Mouse (Mus musculus) midbrain, embryonic 10.5 days (tissue): ENCODE measurements around the gene Olfr770. TPM values are rescaled to one million over a fixed set of nuclear protein-coding genes. Genes with fewer than 3 reads are reported as not detected.
"Not testable (repeated sequence)": the region's sequence is repeated elsewhere in the genome, so short reads cannot be mapped to it uniquely, and the experiment has no call there.

ENCODE experiments used
- DNase-seq: peaks from one replicate; pipeline ENCODE4 v3.0.0-alpha.2; 2017; ENCODE audit warnings: low spot score
- H3K27ac ChIP-seq: fragments of 300-500 bp; sonication (generic); replicated peaks from 2 replicates; pipeline ENCODE4 v1.5.1; 2016; ENCODE audit warnings: mild to moderate bottlenecking
- H3K27me3 ChIP-seq: fragments of 300-500 bp; sonication (generic); 2 replicates; pipeline ENCODE4 v1.6.1; 2016; ENCODE audit warnings: low read depth, mild to moderate bottlenecking; ENCODE audit not compliant: poor library complexity, severe bottlenecking
- H3K36me3 ChIP-seq: fragments of 300-500 bp; sonication (generic); 2 replicates; pipeline ENCODE4 v1.6.1; 2016; ENCODE audit warnings: mild to moderate bottlenecking, moderate library complexity
- H3K4me1 ChIP-seq: fragments of 300-500 bp; sonication (generic); 2 replicates; pipeline ENCODE4 v1.6.1; 2016
- H3K4me3 ChIP-seq: fragments of 300-500 bp; sonication (generic); 2 replicates; pipeline ENCODE4 v1.5.1; 2016; ENCODE audit warnings: mild to moderate bottlenecking, moderate library complexity
- H3K9me3 ChIP-seq: fragments of 300-500 bp; sonication (generic); replicated peaks from 2 replicates; pipeline ENCODE4 v1.6.1; 2016; ENCODE audit warnings: mild to moderate bottlenecking
- WGBS: fragments of 180-500 bp; shearing (Covaris S2); methylation state at CpG from one replicate; pipeline ENCODE4 v1.1.7; 2016; 5-methylcytosine and 5-hydroxymethylcytosine counted together
- polyA plus RNA-seq: library from polyadenylated mRNA; unstranded; fragments of >200 nt; fragmentation: Nextera tagmentation; extraction: Ambion mirVana; gene quantifications from 2 replicates; pipeline ENCODE4 v1.2.1, GENCODE M21; 2016

Gene Olfr770
- not detected in 2 replicates for polyA plus RNA-seq

DNA sequence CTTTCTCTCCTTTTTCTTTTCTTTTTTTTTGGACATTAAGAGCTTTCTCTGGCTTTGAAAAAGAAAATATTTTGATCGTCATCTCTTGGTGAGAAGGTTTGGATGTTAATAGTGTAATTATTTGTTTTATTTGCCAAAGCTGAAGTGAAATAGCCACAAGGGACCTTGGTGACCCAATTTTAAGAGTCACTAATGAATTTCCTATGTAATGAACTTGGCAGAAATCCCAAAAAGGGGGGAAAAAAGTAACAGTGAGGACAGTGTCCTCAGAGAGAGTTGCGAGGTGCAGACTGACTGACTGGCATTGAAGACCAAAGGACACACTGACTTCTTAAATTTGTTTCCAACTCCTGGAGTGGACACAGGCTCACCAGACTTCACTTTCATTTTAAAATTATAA is at the start of gene Olfr770:
Gene Olfr770 (minus strand): TSS at position 101 of the 400 bp plus-strand sequence.
- DNase-seq: no peak
- no peaks in the 10 kb centered on the region for H3K4me1 ChIP-seq
- WGBS: 91% methylated on average over 2 of the region's 2 CpGs
- H3K27ac ChIP-seq: no peak within 1 kb of the TSS
- no peaks in the 10 kb centered on the region for H3K9me3 ChIP-seq
- no peaks in the 10 kb centered on the region for H3K27me3 ChIP-seq
- no peaks in the 10 kb centered on the region for H3K36me3 ChIP-seq
- H3K4me3 ChIP-seq: no peak within 1 kb of the TSS

DNA sequence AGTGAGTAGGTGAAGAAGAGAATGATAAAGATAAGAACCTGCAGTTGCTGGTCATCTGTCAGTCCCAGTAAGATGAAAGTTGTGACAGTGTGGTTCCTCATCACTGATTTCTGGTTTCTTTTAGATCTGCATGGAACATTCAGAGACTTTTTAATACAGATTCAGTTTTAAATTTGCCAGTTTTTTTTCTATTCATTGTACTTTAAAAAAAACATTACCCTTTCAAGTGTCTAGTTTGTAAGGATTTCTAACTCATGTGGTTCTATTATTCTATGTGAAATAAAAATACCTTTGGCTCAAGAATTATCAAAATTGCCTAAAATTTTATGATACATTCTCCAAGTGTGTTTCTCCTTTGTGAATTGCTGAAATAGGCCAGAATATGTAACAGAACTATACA is 48.5 kb upstream of the Olfr770 start, which contains the start of gene Olfr773:
Gene Olfr773 (minus strand): TSS at position 101 of the 400 bp plus-strand sequence.
- H3K27ac ChIP-seq, H3K4me1 ChIP-seq, DNase-seq, H3K4me3 ChIP-seq, H3K9me3 ChIP-seq, H3K36me3 ChIP-seq, H3K27me3 ChIP-seq: not testable (repeated sequence)

DNA sequence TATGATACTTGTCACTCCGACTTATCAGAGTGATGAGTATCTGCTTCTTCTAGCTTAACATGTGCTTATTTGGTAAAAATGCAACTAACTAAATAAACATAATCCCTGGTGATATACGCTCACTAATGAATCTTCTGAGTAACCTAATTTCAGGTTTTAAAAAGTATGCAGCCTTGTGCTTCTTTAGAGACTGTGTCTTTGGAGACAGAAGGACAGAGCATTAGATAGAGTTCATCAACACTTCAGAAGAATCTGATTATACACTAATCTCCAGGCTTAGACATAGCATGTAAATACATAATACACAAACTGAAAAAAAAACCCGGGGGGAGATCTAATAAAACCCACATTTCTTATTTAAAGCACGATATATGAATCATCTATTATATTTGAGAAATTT is 39.0 kb upstream of the Olfr770 start, which contains the start of gene Olfr772:
Gene Olfr772 (minus strand): TSS at position 101 of the 400 bp plus-strand sequence.
- H3K4me1 ChIP-seq, H3K27ac ChIP-seq, H3K9me3 ChIP-seq, H3K4me3 ChIP-seq, H3K27me3 ChIP-seq, H3K36me3 ChIP-seq, DNase-seq: not testable (repeated sequence)
- 82% methylated on average over 4 of the region's 4 CpGs for WGBS

- Histone ChIP-seq H3K9me3 (no peaks in the 10 kb centered on the region; the same call in 1 of the 2 replicates), H3K4me3 (no peak within 1 kb of the TSS), H3K36me3 (no peaks in the 10 kb centered on the region), H3K27me3 (no peaks in the 10 kb centered on the region), H3K4me1 (no peaks in the 10 kb centered on the region), H3K27ac (no peak within 1 kb of the TSS)
- 81% methylated on average over 1 of the region's 1 CpGs for WGBS
- no peak for DNase-seq
Measured at GRCm38 (mm10) chr10:129164651-129165050, 25.9 kb upstream of the Olfr770 start, which contains the start of gene Olfr771. Gene Olfr771 (minus strand): TSS chr10:129164751.

GRCm38 (mm10) chr10:129117761-129118160 is 21.0 kb downstream of the Olfr770 start, which contains the start of gene Olfr769:
Gene Olfr769 (minus strand): TSS chr10:129117861.
- no peak within 1 kb of the TSS for H3K27ac ChIP-seq
- H3K9me3 ChIP-seq: no peaks in the 10 kb centered on the region
- 90% methylated on average over 2 of the region's 2 CpGs for WGBS
- no peaks in the 10 kb centered on the region for H3K4me1 ChIP-seq
- no peak within 1 kb of the TSS for H3K4me3 ChIP-seq
- H3K27me3 ChIP-seq: no peaks in the 10 kb centered on the region
- H3K36me3 ChIP-seq: no peaks in the 10 kb centered on the region
- DNase-seq: no peak

DNA sequence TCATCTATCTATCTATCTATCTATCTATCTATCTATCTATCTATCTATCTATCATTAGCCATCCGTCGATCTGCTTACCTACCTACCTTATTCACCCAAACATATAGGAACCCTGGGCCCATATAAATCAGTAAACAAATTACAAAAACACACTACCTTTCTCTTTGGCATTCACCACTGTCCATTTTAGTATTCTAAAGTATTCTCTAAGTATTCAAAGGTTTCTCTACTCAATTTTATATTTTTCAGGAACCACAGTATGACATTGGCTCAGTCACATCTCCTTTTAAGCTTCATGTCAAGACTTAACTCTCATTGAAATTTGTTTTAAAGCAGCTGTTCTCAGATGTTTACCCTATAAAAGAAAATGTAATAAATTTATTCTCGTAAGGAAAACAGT is 23.7 kb downstream of the Olfr770 start:
- Histone ChIP-seq H3K4me3 (no peak overlapping the region), H3K27me3 (no peaks in the 10 kb centered on the region)
- WGBS: 93% methylated on average over 3 of the region's 3 CpGs

GRCm38 (mm10) chr10:129101231-129101630 is 37.6 kb downstream of the Olfr770 start:
- no peak overlapping the region for H3K27ac ChIP-seq
- DNase-seq: no peak
- H3K27me3 ChIP-seq: no peaks in the 10 kb centered on the region
- H3K4me3 ChIP-seq: no peak overlapping the region
- no peaks in the 10 kb centered on the region for H3K4me1 ChIP-seq
- 44% methylated on average over 3 of the region's 3 CpGs for whole genome bisulfite sequencing
- H3K9me3 ChIP-seq: no peaks in the 10 kb centered on the region
- H3K36me3 ChIP-seq: no peaks in the 10 kb centered on the region

More for the DNA sequence above, 23.7 kb downstream of the Olfr770 start:
- no peaks in the 10 kb centered on the region for H3K9me3 ChIP-seq
- H3K36me3 ChIP-seq: no peaks in the 10 kb centered on the region
- no peak overlapping the region for H3K27ac ChIP-seq
- no peaks in the 10 kb centered on the region for H3K4me1 ChIP-seq
- no peak for DNase-seq

DNA sequence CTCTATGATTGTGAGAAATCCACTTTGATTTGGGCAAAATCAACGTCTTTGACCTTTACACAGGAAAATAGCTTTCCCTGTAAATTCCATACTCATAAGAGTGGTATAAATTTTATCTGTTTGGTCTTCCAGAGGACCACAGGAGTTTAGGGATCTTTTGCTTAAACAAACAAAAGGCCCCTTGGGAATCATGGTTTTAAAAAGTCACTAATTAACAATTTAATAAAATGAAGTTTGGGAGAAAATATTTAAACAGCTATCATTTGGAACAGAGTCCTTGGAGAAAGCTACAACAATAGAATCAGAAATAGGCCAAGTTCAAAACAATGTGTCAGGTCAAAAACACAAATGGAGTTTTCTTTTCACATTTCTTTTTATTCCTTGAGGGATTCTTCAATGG is 39.5 kb downstream of the Olfr770 start, which contains the start of gene Olfr768:
Gene Olfr768 (minus strand): TSS at position 101 of the 400 bp plus-strand sequence.
- H3K27me3 ChIP-seq: no peaks in the 10 kb centered on the region
- H3K4me3 ChIP-seq: no peak within 1 kb of the TSS
- DNase-seq: no peak
- no peak within 1 kb of the TSS for H3K27ac ChIP-seq
- H3K4me1 ChIP-seq: no peaks in the 10 kb centered on the region
- 91% methylated on average over 1 of the region's 1 CpGs for WGBS
- no peaks in the 10 kb centered on the region for H3K9me3 ChIP-seq
- H3K36me3 ChIP-seq: no peaks in the 10 kb centered on the region

DNA sequence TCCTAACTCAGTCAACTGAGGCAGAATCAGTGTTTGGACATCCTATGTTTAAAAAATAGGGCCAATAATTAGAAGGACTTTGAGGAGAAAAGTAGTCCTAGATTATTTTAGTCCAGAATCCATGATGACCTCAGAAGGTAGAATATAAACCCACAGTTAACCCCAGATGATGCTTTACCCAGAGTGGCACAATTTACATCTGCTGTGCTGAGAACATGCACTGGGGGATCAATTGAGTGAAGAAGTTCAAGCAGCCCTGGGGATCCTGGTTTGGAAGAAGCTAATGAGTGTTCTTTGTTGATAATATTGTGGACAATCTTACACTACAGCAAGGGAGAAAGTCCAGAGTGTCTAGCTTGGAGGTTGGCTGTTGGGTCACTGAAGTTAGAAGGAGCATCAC is 56.0 kb downstream of the Olfr770 start, which contains the start of gene Olfr767:
Gene Olfr767 (minus strand): TSS at position 101 of the 400 bp plus-strand sequence.
- not testable (repeated sequence) for DNase-seq, H3K36me3 ChIP-seq, H3K9me3 ChIP-seq, H3K27ac ChIP-seq, H3K4me3 ChIP-seq, H3K4me1 ChIP-seq, H3K27me3 ChIP-seq

Other genes starting within 250 kb of the Olfr770 start
- 9.5 and 10.5 TPM in 2 replicates for gene Gdf11, start 247.3 kb downstream of the Olfr770 start, polyA plus RNA-seq
- 195 and 196 TPM in 2 replicates for gene Cd63, start 238.0 kb downstream of the Olfr770 start, polyA plus RNA-seq
- gene Rdh5, start 216.1 kb downstream of the Olfr770 start, polyA plus RNA-seq: 13.3 and 14.9 TPM in 2 replicates
- gene Bloc1s1, start 215.0 kb downstream of the Olfr770 start, polyA plus RNA-seq: 216 and 236 TPM in 2 replicates
- gene Itga7, start 205.2 kb downstream of the Olfr770 start, polyA plus RNA-seq: 1.7 and 1.9 TPM in 2 replicates
- gene Mettl7b, start 178.0 kb downstream of the Olfr770 start, polyA plus RNA-seq: not detected in 2 replicates
- not detected in 2 replicates for gene Olfr9, start 149.6 kb downstream of the Olfr770 start, polyA plus RNA-seq
- not detected in 2 replicates for gene Olfr763, start 128.2 kb downstream of the Olfr770 start, polyA plus RNA-seq
- not detected in 2 replicates for gene Olfr764-ps1, start 99.1 kb downstream of the Olfr770 start, polyA plus RNA-seq
- gene Olfr765, start 89.0 kb downstream of the Olfr770 start, polyA plus RNA-seq: not detected in 2 replicates
- not detected in 2 replicates for gene Olfr766-ps1, start 70.0 kb downstream of the Olfr770 start, polyA plus RNA-seq
- gene Olfr767, start 56.1 kb downstream of the Olfr770 start, polyA plus RNA-seq: not detected in 2 replicates
- gene Olfr768, start 39.6 kb downstream of the Olfr770 start, polyA plus RNA-seq: not detected in 2 replicates
- not detected in 2 replicates for gene Olfr769, start 21.1 kb downstream of the Olfr770 start, polyA plus RNA-seq
- not detected in 2 replicates for gene Olfr771, start 25.8 kb upstream of the Olfr770 start, polyA plus RNA-seq
- not detected in 2 replicates for gene Olfr772, start 38.9 kb upstream of the Olfr770 start, polyA plus RNA-seq
- not detected in 2 replicates for gene Olfr773, start 48.4 kb upstream of the Olfr770 start, polyA plus RNA-seq
- gene Olfr774, start 97.2 kb upstream of the Olfr770 start, polyA plus RNA-seq: not detected in 2 replicates
- gene Olfr775, start 109.4 kb upstream of the Olfr770 start, polyA plus RNA-seq: not detected in 2 replicates
- not detected in 2 replicates for gene Olfr776, start 120.1 kb upstream of the Olfr770 start, polyA plus RNA-seq
- gene Olfr777, start 132.5 kb upstream of the Olfr770 start, polyA plus RNA-seq: not detected in 2 replicates
- not detected in 2 replicates for gene Olfr780, start 179.1 kb upstream of the Olfr770 start, polyA plus RNA-seq
- not detected in 2 replicates for gene Olfr781, start 189.9 kb upstream of the Olfr770 start, polyA plus RNA-seq
- not detected in 2 replicates for gene Olfr782, start 209.9 kb upstream of the Olfr770 start, polyA plus RNA-seq
- gene Olfr784, start 245.1 kb upstream of the Olfr770 start, polyA plus RNA-seq: 0.06 TPM in 1 of 2 replicates, not detected in the other